ENCODE assay signal across 7 mouse cellular contexts in genomic region chr15:79687175-79687574, GRCm38 (mm10). TPM values are rescaled to one million over a fixed set of nuclear protein-coding genes. Genes with fewer than 3 reads are reported as not detected.
A peak's percentile ranks its signal among the peaks of the same experiment; 100 is the strongest.
DNase-seq lines count a peak whose midpoint lies in the region; ATAC-seq and TF ChIP-seq lines count a peak whose summit lies in the region.

No protein-coding gene starts in this region.

- no peak for TF ChIP-seq POLR2A in lung, adult 2 months (IDR thresholded peaks at IDR 0.05; ENCODE audit: borderline replicate concordance, extremely low read depth, low read depth, low read length)
- no peak for TF ChIP-seq POLR2A in cortical plate, adult 2 months (IDR thresholded peaks at IDR 0.05; ENCODE audit: extremely low read depth, insufficient read depth, low read length)

- under 1% methylated on average over 33 of the region's 33 CpGs for WGBS in lung, adult 2 months
- WGBS in heart, embryonic 12.5 days, result under 1% methylated on average over 33 of the region's 33 CpGs
- WGBS in liver, embryonic 15.5 days (ENCODE audit: insufficient replicate concordance), result under 1% methylated on average over 33 of the region's 33 CpGs
- WGBS in stomach, embryonic 15.5 days, result under 1% methylated on average over 33 of the region's 33 CpGs

- H3K4me3 ChIP-seq in lung, adult 2 months (replicated peaks; ENCODE audit: extremely low read depth, low read depth, low read length), result peak overlapping the region; percentile 86
- H3K4me3 ChIP-seq in cortical plate, adult 2 months (ENCODE audit: insufficient read depth, low read length), result peak overlapping the region; percentile 72
- H3K4me3 ChIP-seq in heart, embryonic 12.5 days, result peak overlapping the region; percentile 91
- H3K4me3 ChIP-seq in liver, embryonic 15.5 days (replicated peaks), result peak overlapping the region; percentile 89
- peak overlapping the region; percentile 80 for H3K4me3 ChIP-seq in stomach, embryonic 15.5 days (replicated peaks)

- H3K27ac ChIP-seq in cortical plate, adult 2 months (ENCODE audit: insufficient read depth, low read length), result peak overlapping the region; percentile 98
- H3K27ac ChIP-seq in heart, embryonic 12.5 days (ENCODE audit: poor library complexity, severe bottlenecking), result peak overlapping the region; percentile 98
- H3K27ac ChIP-seq in liver, embryonic 15.5 days (replicated peaks), result peak overlapping the region; percentile 99
- peak overlapping the region; percentile 98 for H3K27ac ChIP-seq in stomach, embryonic 15.5 days

- no peaks in the 10 kb centered on the region for H3K36me3 ChIP-seq in heart, embryonic 12.5 days
- H3K36me3 ChIP-seq in liver, embryonic 15.5 days (replicated peaks), result 0 out of 2 replicates have a peak, but pooled peaks cover 4% of the 10 kb centered on the region
- no peaks in the 10 kb centered on the region for H3K36me3 ChIP-seq in stomach, embryonic 15.5 days

- peak overlapping the region; percentile 95 for H3K4me2 ChIP-seq in heart, embryonic 12.5 days
- H3K4me2 ChIP-seq in liver, embryonic 15.5 days, result peak overlapping the region; percentile 82
- peak overlapping the region; percentile 62 for H3K4me2 ChIP-seq in stomach, embryonic 15.5 days

- DNase-seq in lung, adult 2 months, result no peak
- no peak for DNase-seq in lung, adult 18-20 months

- H3K9ac ChIP-seq in heart, embryonic 12.5 days, result peak overlapping the region; percentile 97
- H3K9ac ChIP-seq in liver, embryonic 15.5 days, result peak overlapping the region; percentile 88
- H3K9ac ChIP-seq in stomach, embryonic 15.5 days, result peak overlapping the region; percentile 87

- no peak for TF ChIP-seq CTCF in lung, adult 2 months (IDR thresholded peaks at IDR 0.05; ENCODE audit: insufficient read depth, low read length)
- TF ChIP-seq CTCF in cortical plate, adult 2 months (IDR thresholded peaks at IDR 0.05; ENCODE audit: extremely low read depth, insufficient read depth, low read length), result no peak

- H3K27me3 ChIP-seq in heart, embryonic 12.5 days (replicated peaks), result no peaks in the 10 kb centered on the region
- H3K27me3 ChIP-seq in liver, embryonic 15.5 days, result no peaks in the 10 kb centered on the region
- no peaks in the 10 kb centered on the region for H3K27me3 ChIP-seq in stomach, embryonic 15.5 days (replicated peaks)

- ATAC-seq in heart, embryonic 12.5 days (ENCODE audit: insufficient number of reproducible peaks, low FRiP score), result no peak
- no peak for ATAC-seq in liver, embryonic 15.5 days (ENCODE audit: insufficient read depth)
- no peak for ATAC-seq in stomach, embryonic 15.5 days (ENCODE audit: insufficient read depth, low FRiP score, low read depth)
- ATAC-seq in granulocyte monocyte progenitor cell, adult 5-6 weeks (replicated peaks; ENCODE audit: poor library complexity, severe bottlenecking), result no peak

- H3K4me1 ChIP-seq in lung, adult 2 months (ENCODE audit: control insufficient read depth, insufficient read depth, low read length), result peaks cover 35% of the 10 kb centered on the region
- H3K4me1 ChIP-seq in cortical plate, adult 2 months (ENCODE audit: control insufficient read depth, insufficient read depth, low read length), result peaks cover 8% of the 10 kb centered on the region; the same call in 1 of the 2 replicates
- peaks cover 59% of the 10 kb centered on the region for H3K4me1 ChIP-seq in heart, embryonic 12.5 days (replicated peaks)
- H3K4me1 ChIP-seq in liver, embryonic 15.5 days (replicated peaks), result peaks cover 74% of the 10 kb centered on the region
- H3K4me1 ChIP-seq in stomach, embryonic 15.5 days, result peaks cover 50% of the 10 kb centered on the region

- H3K9me3 ChIP-seq in heart, embryonic 12.5 days (replicated peaks), result no peaks in the 10 kb centered on the region
- H3K9me3 ChIP-seq in liver, embryonic 15.5 days (replicated peaks), result no peaks in the 10 kb centered on the region
- no peaks in the 10 kb centered on the region for H3K9me3 ChIP-seq in stomach, embryonic 15.5 days

RNA-seq across cellular contexts. Expression of gene Josd1, which starts 0.5 kb away (rescaled TPM):
- 16.3 and 22.2 TPM in 2 replicates for polyA plus RNA-seq in lung, adult 2 months (2012; rRNA removed)
- 64.0 and 64.3 TPM in 2 replicates for polyA plus RNA-seq in cortical plate, adult 2 months (2012; rRNA removed)
- polyA plus RNA-seq in heart, embryonic 12.5 days (2016; fragmentation: Nextera tagmentation; extraction: Ambion mirVana), result 29.0 and 29.1 TPM in 2 replicates
- polyA plus RNA-seq in liver, embryonic 15.5 days (2015; fragmentation: Nextera tagmentation; extraction: Ambion mirVana), result 20.1 and 22.3 TPM in 2 replicates
- polyA plus RNA-seq in stomach, embryonic 15.5 days (2015; fragmentation: Nextera tagmentation; extraction: Ambion mirVana), result 21.2 and 22.0 TPM in 2 replicates
- 22.7 and 24.9 TPM in 2 replicates for total RNA-seq in granulocyte monocyte progenitor cell, adult 5-6 weeks (2014; fragmentation: Nextera tagmentation)
- 19.2 and 23.6 TPM in 2 replicates for total RNA-seq in granulocyte monocyte progenitor cell, adult 5-6 weeks (2017)

RNA-seq across cellular contexts. Expression of gene Gtpbp1, which starts 3.5 kb away (rescaled TPM):
- polyA plus RNA-seq in lung, adult 2 months (2012; rRNA removed), result 33.4 and 37.3 TPM in 2 replicates
- polyA plus RNA-seq in cortical plate, adult 2 months (2012; rRNA removed), result 36.4 and 36.9 TPM in 2 replicates
- polyA plus RNA-seq in heart, embryonic 12.5 days (2016; fragmentation: Nextera tagmentation; extraction: Ambion mirVana), result 32.8 and 33.6 TPM in 2 replicates
- 29.9 and 33.5 TPM in 2 replicates for polyA plus RNA-seq in liver, embryonic 15.5 days (2015; fragmentation: Nextera tagmentation; extraction: Ambion mirVana)
- polyA plus RNA-seq in stomach, embryonic 15.5 days (2015; fragmentation: Nextera tagmentation; extraction: Ambion mirVana), result 28.2 and 29.3 TPM in 2 replicates
- total RNA-seq in granulocyte monocyte progenitor cell, adult 5-6 weeks (2014; fragmentation: Nextera tagmentation), result 45.8 and 52.4 TPM in 2 replicates
- total RNA-seq in granulocyte monocyte progenitor cell, adult 5-6 weeks (2017), result 47.0 and 59.9 TPM in 2 replicates

RNA-seq across cellular contexts. Expression of gene Tomm22, which starts 16.5 kb away (rescaled TPM):
- 21.3 and 31.9 TPM in 2 replicates for polyA plus RNA-seq in lung, adult 2 months (2012; rRNA removed)
- 88.3 and 94.3 TPM in 2 replicates for polyA plus RNA-seq in cortical plate, adult 2 months (2012; rRNA removed)
- polyA plus RNA-seq in heart, embryonic 12.5 days (2016; fragmentation: Nextera tagmentation; extraction: Ambion mirVana), result 234 and 237 TPM in 2 replicates
- polyA plus RNA-seq in liver, embryonic 15.5 days (2015; fragmentation: Nextera tagmentation; extraction: Ambion mirVana), result 124 and 134 TPM in 2 replicates
- 227 and 254 TPM in 2 replicates for polyA plus RNA-seq in stomach, embryonic 15.5 days (2015; fragmentation: Nextera tagmentation; extraction: Ambion mirVana)
- total RNA-seq in granulocyte monocyte progenitor cell, adult 5-6 weeks (2014; fragmentation: Nextera tagmentation), result 146 and 147 TPM in 2 replicates
- total RNA-seq in granulocyte monocyte progenitor cell, adult 5-6 weeks (2017), result 88.0 and 117 TPM in 2 replicates

RNA-seq across cellular contexts. Expression of gene Cby1, which starts 28.2 kb away (rescaled TPM):
- polyA plus RNA-seq in lung, adult 2 months (2012; rRNA removed), result 10.2 and 18.2 TPM in 2 replicates
- 35.6 and 37.0 TPM in 2 replicates for polyA plus RNA-seq in cortical plate, adult 2 months (2012; rRNA removed)
- polyA plus RNA-seq in heart, embryonic 12.5 days (2016; fragmentation: Nextera tagmentation; extraction: Ambion mirVana), result 40.9 and 42.0 TPM in 2 replicates
- 12.3 and 12.7 TPM in 2 replicates for polyA plus RNA-seq in liver, embryonic 15.5 days (2015; fragmentation: Nextera tagmentation; extraction: Ambion mirVana)
- polyA plus RNA-seq in stomach, embryonic 15.5 days (2015; fragmentation: Nextera tagmentation; extraction: Ambion mirVana), result 41.4 and 42.2 TPM in 2 replicates
- total RNA-seq in granulocyte monocyte progenitor cell, adult 5-6 weeks (2014; fragmentation: Nextera tagmentation), result 17.9 and 35.2 TPM in 2 replicates
- 32.0 and 45.5 TPM in 2 replicates for total RNA-seq in granulocyte monocyte progenitor cell, adult 5-6 weeks (2017)

RNA-seq across cellular contexts. Expression of gene Fam227a, which starts 28.4 kb away (rescaled TPM):
- 2.1 and 4.2 TPM in 2 replicates for polyA plus RNA-seq in lung, adult 2 months (2012; rRNA removed)
- polyA plus RNA-seq in cortical plate, adult 2 months (2012; rRNA removed), result 12.6 and 14.5 TPM in 2 replicates
- 0.60 and 0.93 TPM in 2 replicates for polyA plus RNA-seq in heart, embryonic 12.5 days (2016; fragmentation: Nextera tagmentation; extraction: Ambion mirVana)
- polyA plus RNA-seq in liver, embryonic 15.5 days (2015; fragmentation: Nextera tagmentation; extraction: Ambion mirVana), result 0.05 and 0.12 TPM in 2 replicates
- polyA plus RNA-seq in stomach, embryonic 15.5 days (2015; fragmentation: Nextera tagmentation; extraction: Ambion mirVana), result 1.3 and 1.4 TPM in 2 replicates
- 0.85 and 6.5 TPM in 2 replicates for total RNA-seq in granulocyte monocyte progenitor cell, adult 5-6 weeks (2014; fragmentation: Nextera tagmentation)
- total RNA-seq in granulocyte monocyte progenitor cell, adult 5-6 weeks (2017), result 1.8 and 2.3 TPM in 2 replicates
